Mouse (Mus musculus) forebrain, postnatal 0 days (tissue): ENCODE measurements around the gene Irx6. TPM values are rescaled to one million over a fixed set of nuclear protein-coding genes. Genes with fewer than 3 reads are reported as not detected.

ENCODE experiments used
- ATAC-seq: fragments of 200-750 bp; cut with Nextera tagmentation; 2 replicates; pipeline ENCODE4 v1.8.0; 2017; ENCODE audit warnings: mild to moderate bottlenecking, moderate library complexity
- DNase-seq: peaks from one replicate; pipeline ENCODE4 v3.0.0-alpha.2; 2015
- H3K27ac ChIP-seq: fragments of 300-500 bp; sonication (generic); 2 replicates; pipeline ENCODE4 v1.5.1; 2014; ENCODE audit warnings: low read depth, mild to moderate bottlenecking, antibody characterized with exemption, low read length, moderate library complexity, mixed read lengths
- H3K27me3 ChIP-seq: fragments of 300-500 bp; sonication (generic); 2 replicates; pipeline ENCODE4 v1.6.1; 2014; ENCODE audit warnings: mild to moderate bottlenecking, low read length, mixed read lengths; ENCODE audit not compliant: insufficient read depth
- H3K36me3 ChIP-seq: fragments of 300-500 bp; sonication (generic); 2 replicates; pipeline ENCODE4 v1.6.1; 2014; ENCODE audit warnings: mild to moderate bottlenecking, moderate library complexity; ENCODE audit not compliant: insufficient read depth
- H3K4me1 ChIP-seq: fragments of 300-500 bp; sonication (generic); 2 replicates; pipeline ENCODE4 v1.6.1; 2014; ENCODE audit warnings: antibody characterized with exemption; ENCODE audit not compliant: insufficient read depth
- H3K4me2 ChIP-seq: fragments of 300-500 bp; sonication (generic); 2 replicates; pipeline ENCODE4 v1.6.1; 2014; ENCODE audit warnings: low read depth, mild to moderate bottlenecking, moderate library complexity
- H3K4me3 ChIP-seq: fragments of 300-500 bp; sonication (generic); 2 replicates; pipeline ENCODE4 v1.5.1; 2014; ENCODE audit warnings: low read depth, low read length, mixed read lengths
- H3K9ac ChIP-seq: fragments of 300-500 bp; sonication (generic); 2 replicates; pipeline ENCODE4 v1.6.1; 2014; ENCODE audit warnings: mild to moderate bottlenecking
- H3K9me3 ChIP-seq: fragments of 300-500 bp; sonication (generic); 2 replicates; pipeline ENCODE4 v1.6.1; 2016; ENCODE audit warnings: low read length
- CTCF ChIP-seq: sonication (generic); IDR thresholded peaks from 2 replicates; pipeline ENCODE4 v1.5.1; 2016; ENCODE audit warnings: antibody characterized with exemption, control low read depth, low read depth
- WGBS: fragments of 180-500 bp; shearing (Covaris S2); extraction: QIAGEN DNeasy Blood & Tissue Kit; methylation state at CpG from one replicate; pipeline ENCODE4 v1.1.7; 2014; 5-methylcytosine and 5-hydroxymethylcytosine counted together
- polyA plus RNA-seq: library from polyadenylated mRNA; unstranded; fragments of >200 nt; fragmentation: Nextera tagmentation; extraction: Ambion mirVana; gene quantifications from 2 replicates; pipeline ENCODE4 v1.2.1, GENCODE M21; 2015
- total RNA-seq: library from RNA; depleted of rRNA; stranded (reverse); fragments of >200 nt; gene quantifications from 2 replicates; pipeline ENCODE4 v1.2.3, GENCODE M21; 2014; rRNA removed

Irx6 gene
- total and polyA plus RNA-seq, 2 experiments from 2014 or later: 0.68 to 1.4 TPM

DNA sequence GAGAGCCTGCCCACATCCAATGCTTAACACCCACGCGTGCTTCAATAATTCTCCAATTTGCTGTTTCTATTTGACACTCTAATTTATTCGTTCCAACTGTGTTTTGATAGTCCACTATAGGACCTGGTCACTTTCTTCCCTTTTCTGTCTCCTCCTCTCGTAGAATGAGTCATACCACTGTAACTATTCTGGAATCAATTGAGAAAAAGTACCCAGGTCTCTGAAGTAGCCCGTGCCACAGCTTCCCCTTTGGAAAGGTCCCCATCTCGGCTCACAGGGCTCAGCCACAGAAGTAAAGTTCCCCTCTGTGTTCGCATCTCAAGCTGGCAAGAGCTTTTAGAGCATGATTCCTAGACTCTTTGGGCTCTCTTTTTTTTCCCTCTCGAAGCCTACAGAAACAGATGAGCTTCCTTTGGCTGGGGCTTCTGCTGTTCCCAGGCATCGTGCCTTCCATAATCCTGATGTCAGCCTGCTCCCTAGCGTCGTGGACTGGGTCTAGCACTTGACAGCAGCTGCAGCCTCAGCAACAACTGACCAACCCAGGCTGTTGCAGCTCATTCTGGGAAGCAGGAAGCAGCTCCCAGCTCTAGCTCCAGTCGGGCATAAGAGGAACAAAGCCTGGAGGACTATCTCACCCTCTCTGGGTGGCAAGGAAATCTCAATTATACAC, 47.3 kb downstream of the Irx6 start:
- WGBS: 32% methylated on average over 12 of the region's 12 CpGs
- Histone ChIP-seq H3K9ac (no peak overlapping the region), H3K36me3 (no peaks in the 10 kb centered on the region), H3K4me1 (no peaks in the 10 kb centered on the region), H3K4me3 (no peak overlapping the region), H3K4me2 (no peak overlapping the region), H3K27me3 (no peaks in the 10 kb centered on the region), H3K9me3 (no peaks in the 10 kb centered on the region), H3K27ac (no peak overlapping the region)
- ATAC-seq (peak; percentile 96), DNase-seq (peak; percentile 85)
- TF ChIP-seq CTCF: peak; percentile 86

GRCm38 (mm10) chr8:92721936-92722321, 47.8 kb downstream of the Irx6 start:
- H3K4me1 ChIP-seq: no peaks in the 10 kb centered on the region
- ATAC-seq (no peak), DNase-seq (no peak)
- H3K4me3 ChIP-seq: no peak overlapping the region
- H3K4me2 ChIP-seq: no peak overlapping the region
- no peak overlapping the region for H3K27ac ChIP-seq
- no peaks in the 10 kb centered on the region for H3K36me3 ChIP-seq
- WGBS: 28% methylated on average over 8 of the region's 8 CpGs
- no peak overlapping the region for H3K9ac ChIP-seq
- no peak for TF ChIP-seq CTCF
- no peaks in the 10 kb centered on the region for H3K9me3 ChIP-seq
- H3K27me3 ChIP-seq: no peaks in the 10 kb centered on the region

- Histone ChIP-seq H3K4me2 (no peak overlapping the region), H3K36me3 (no peaks in the 10 kb centered on the region), H3K9me3 (no peaks in the 10 kb centered on the region), H3K27me3 (no peaks in the 10 kb centered on the region), H3K9ac (no peak overlapping the region), H3K4me1 (no peaks in the 10 kb centered on the region), H3K27ac (no peak overlapping the region), H3K4me3 (no peak overlapping the region)
- WGBS: 35% methylated on average over 6 of the region's 6 CpGs
- TF ChIP-seq CTCF: no peak
- ATAC-seq (no peak), DNase-seq (no peak)
These were observed 49.2 kb downstream of the Irx6 start for GRCm38 (mm10) chr8:92723320-92723719.

DNA sequence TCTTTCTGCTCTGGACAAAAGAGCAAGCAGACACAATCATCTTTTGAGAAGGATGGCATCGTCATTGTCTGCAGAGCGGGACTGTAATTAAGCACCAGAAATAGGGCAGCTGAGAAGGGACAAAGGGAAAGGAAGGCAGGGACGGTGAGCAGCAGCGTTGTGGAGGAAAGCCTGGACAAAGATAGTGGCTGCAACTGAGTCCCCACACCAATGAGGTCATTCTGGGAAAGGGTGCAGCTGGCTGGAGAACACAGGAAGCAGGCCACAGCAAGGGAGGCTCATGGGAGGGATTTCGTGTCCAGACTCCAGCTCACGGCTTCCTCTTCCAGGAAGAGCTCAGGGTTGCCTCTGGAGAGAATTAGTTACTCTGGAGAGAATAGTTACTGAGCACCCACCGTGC, 49.9 kb downstream of the Irx6 start:
- ATAC-seq (no peak), DNase-seq (no peak)
- Histone ChIP-seq H3K27ac (no peak overlapping the region), H3K4me2 (no peak overlapping the region), H3K4me3 (no peak overlapping the region), H3K9ac (no peak overlapping the region), H3K36me3 (no peaks in the 10 kb centered on the region), H3K27me3 (no peaks in the 10 kb centered on the region), H3K4me1 (no peaks in the 10 kb centered on the region), H3K9me3 (no peaks in the 10 kb centered on the region)
- 31% methylated on average over 7 of the region's 7 CpGs for WGBS
- no peak for TF ChIP-seq CTCF

DNA sequence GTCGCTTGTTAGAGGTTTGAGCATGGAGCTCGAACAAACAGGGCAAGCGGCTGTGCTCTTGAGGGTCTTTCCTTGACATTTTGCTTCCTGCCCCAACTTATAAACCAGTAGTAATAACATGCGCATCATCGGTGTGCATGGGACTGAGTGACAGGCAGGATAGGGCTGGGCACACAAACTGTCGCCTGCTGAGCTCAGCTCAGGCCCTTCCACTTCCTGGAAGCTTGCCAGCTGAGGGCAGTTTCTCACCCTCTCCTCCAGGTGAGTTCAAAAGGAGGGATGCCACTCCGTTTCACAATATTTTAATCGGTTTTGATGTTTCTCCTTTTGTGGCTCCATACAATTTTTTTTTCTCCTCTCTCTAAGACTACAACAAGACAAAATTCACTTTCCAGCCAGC, 50.3 kb downstream of the Irx6 start:
- DNase-seq: no peak

More for the DNA sequence above, 50.3 kb downstream of the Irx6 start:
- 56% methylated on average over 8 of the region's 8 CpGs for WGBS
- no peak overlapping the region for H3K4me3 ChIP-seq
- no peaks in the 10 kb centered on the region for H3K27me3 ChIP-seq
- H3K36me3 ChIP-seq: no peaks in the 10 kb centered on the region
- no peak overlapping the region for H3K9ac ChIP-seq
- no peaks in the 10 kb centered on the region for H3K9me3 ChIP-seq
- TF ChIP-seq CTCF: no peak
- H3K4me2 ChIP-seq: no peak overlapping the region
- no peak overlapping the region for H3K27ac ChIP-seq
- ATAC-seq: no peak
- H3K4me1 ChIP-seq: no peaks in the 10 kb centered on the region

Other genes with a start within 250 kb of the Irx6 start
- gene Mmp2, start 153.0 kb downstream of the Irx6 start, total RNA-seq: 11.3 and 19.5 TPM in 2 replicates
- 12.0 and 14.2 TPM in 2 replicates for gene Mmp2, start 153.0 kb downstream of the Irx6 start, polyA plus RNA-seq
- 7.2 and 10.3 TPM in 2 replicates for gene Lpcat2, start 181.1 kb downstream of the Irx6 start, total RNA-seq
- 7.3 and 9.8 TPM in 2 replicates for gene Lpcat2, start 181.1 kb downstream of the Irx6 start, polyA plus RNA-seq
- 1.2 and 1.8 TPM in 2 replicates for gene Capns2, start 227.1 kb downstream of the Irx6 start, total RNA-seq
- not detected in 2 replicates for gene Capns2, start 227.1 kb downstream of the Irx6 start, polyA plus RNA-seq